Mouse (Mus musculus) liver, embryonic 13.5 days (tissue): ENCODE measurements at regions not wholly inside any gene's neighbourhood (a gene's known extent, or its start where the extent isn't known, plus 50 kb on each side); places are given as distances from the start of the nearest gene placed in this dataset.
A peak's percentile ranks its signal among the peaks of the same experiment; 100 is the strongest.

Experiments
- ATAC-seq: fragments of 200-750 bp; cut with Nextera tagmentation; 2 replicates; pipeline ENCODE4 v1.8.0; 2017; ENCODE audit warnings: low read depth, mild to moderate bottlenecking, moderate number of reproducible peaks, moderate library complexity
- DNase-seq: peaks from one replicate; pipeline ENCODE4 v3.0.0; 2022
- H3K27ac ChIP-seq: fragments of 300-500 bp; sonication (generic); 2 replicates; pipeline ENCODE4 v1.5.1; 2015; ENCODE audit warnings: moderate library complexity, mild to moderate bottlenecking, inconsistent platforms
- H3K27me3 ChIP-seq: fragments of 300-500 bp; sonication (generic); 2 replicates; pipeline ENCODE4 v1.6.1; 2015; ENCODE audit warnings: mild to moderate bottlenecking, inconsistent platforms
- H3K36me3 ChIP-seq: fragments of 300-500 bp; sonication (generic); 2 replicates; pipeline ENCODE4 v1.6.1; 2015; ENCODE audit warnings: mild to moderate bottlenecking, inconsistent platforms
- H3K4me1 ChIP-seq: fragments of 300-500 bp; sonication (generic); replicated peaks from 2 replicates; pipeline ENCODE4 v1.6.1; 2015; ENCODE audit warnings: inconsistent platforms
- H3K4me2 ChIP-seq: fragments of 300-500 bp; sonication (generic); 2 replicates; pipeline ENCODE4 v1.6.1; 2015; ENCODE audit warnings: inconsistent platforms, mild to moderate bottlenecking, moderate library complexity
- H3K4me3 ChIP-seq: fragments of 300-500 bp; sonication (generic); replicated peaks from 2 replicates; pipeline ENCODE4 v1.5.1; 2015; ENCODE audit warnings: mild to moderate bottlenecking, inconsistent platforms
- H3K9ac ChIP-seq: fragments of 300-500 bp; sonication (generic); 2 replicates; pipeline ENCODE4 v1.6.1; 2015; ENCODE audit warnings: mild to moderate bottlenecking, inconsistent platforms
- H3K9me3 ChIP-seq: fragments of 300-500 bp; sonication (generic); replicated peaks from 2 replicates; pipeline ENCODE4 v1.6.1; 2016; ENCODE audit warnings: inconsistent platforms
- WGBS: fragments of 180-500 bp; shearing (Covaris S2); methylation state at CpG from one replicate; pipeline ENCODE4 v1.1.7; 2015; ENCODE audit not compliant: insufficient replicate concordance; 5-methylcytosine and 5-hydroxymethylcytosine counted together

- no peak overlapping the region for H3K4me3 ChIP-seq
- H3K27me3 ChIP-seq = no peaks in the 10 kb centered on the region
- no peak overlapping the region for H3K4me2 ChIP-seq
- 60% methylated on average over 3 of the region's 3 CpGs for WGBS
- no peak for DNase-seq
- no peaks in the 10 kb centered on the region for H3K36me3 ChIP-seq
- no peak overlapping the region for H3K9ac ChIP-seq
- ATAC-seq = no peak
- no peaks in the 10 kb centered on the region for H3K9me3 ChIP-seq
- no peak overlapping the region for H3K27ac ChIP-seq
- no peaks in the 10 kb centered on the region for H3K4me1 ChIP-seq
Measured at GRCm38 (mm10) chr9:115524161-115524560, 213.9 kb upstream of the Stt3b start.

GRCm38 (mm10) chr9:115524591-115524990 is 214.4 kb upstream of the Stt3b start:
- Histone ChIP-seq H3K27me3 (no peaks in the 10 kb centered on the region), H3K36me3 (no peaks in the 10 kb centered on the region), H3K4me1 (no peaks in the 10 kb centered on the region), H3K9ac (no peak overlapping the region), H3K9me3 (no peaks in the 10 kb centered on the region), H3K4me2 (no peak overlapping the region), H3K27ac (no peak overlapping the region), H3K4me3 (no peak overlapping the region)
- no peak for ATAC-seq
- 67% methylated on average over 5 of the region's 5 CpGs for WGBS
- no peak for DNase-seq

- Histone ChIP-seq H3K9me3 (no peaks in the 10 kb centered on the region), H3K36me3 (no peaks in the 10 kb centered on the region), H3K9ac (no peak overlapping the region), H3K27me3 (no peaks in the 10 kb centered on the region), H3K4me3 (no peak overlapping the region), H3K4me1 (no peaks in the 10 kb centered on the region), H3K27ac (no peak overlapping the region), H3K4me2 (no peak overlapping the region)
- ATAC-seq = no peak
- 44% methylated on average over 4 of the region's 4 CpGs for WGBS
- no peak for DNase-seq
Measured at GRCm38 (mm10) chr9:115526322-115526721, 216.1 kb upstream of the Stt3b start.

GRCm38 (mm10) chr9:115526981-115527380 is 216.8 kb upstream of the Stt3b start:
- Histone ChIP-seq H3K27me3 (no peaks in the 10 kb centered on the region), H3K4me3 (no peak overlapping the region), H3K9ac (no peak overlapping the region), H3K27ac (no peak overlapping the region), H3K4me2 (no peak overlapping the region), H3K9me3 (no peaks in the 10 kb centered on the region), H3K4me1 (no peaks in the 10 kb centered on the region), H3K36me3 (no peaks in the 10 kb centered on the region)
- no peak for DNase-seq
- ATAC-seq = no peak
- 73% methylated on average over 6 of the region's 6 CpGs for WGBS

- no peak overlapping the region for H3K4me2 ChIP-seq
- no peaks in the 10 kb centered on the region for H3K36me3 ChIP-seq
- whole genome bisulfite sequencing = 38% methylated on average over 3 of the region's 3 CpGs
- H3K4me3 ChIP-seq = no peak overlapping the region
- H3K27ac ChIP-seq = no peak overlapping the region
- H3K9ac ChIP-seq = no peak overlapping the region
- no peaks in the 10 kb centered on the region for H3K9me3 ChIP-seq
- no peak for DNase-seq
- H3K27me3 ChIP-seq = no peaks in the 10 kb centered on the region
- no peak for ATAC-seq
- no peaks in the 10 kb centered on the region for H3K4me1 ChIP-seq
Measured at GRCm38 (mm10) chr9:115534198-115534597, 224.0 kb upstream of the Stt3b start.

GRCm38 (mm10) chr9:115543665-115544064 is 233.4 kb upstream of the Stt3b start:
- H3K36me3 ChIP-seq = no peaks in the 10 kb centered on the region
- peaks cover 13% of the 10 kb centered on the region; the same call in 1 of the 2 replicates for H3K4me1 ChIP-seq
- WGBS = 53% methylated on average over 9 of the region's 9 CpGs
- DNase-seq = no peak
- H3K4me3 ChIP-seq = no peak overlapping the region
- no peak overlapping the region for H3K9ac ChIP-seq
- no peak for ATAC-seq
- no peaks in the 10 kb centered on the region for H3K27me3 ChIP-seq
- no peaks in the 10 kb centered on the region for H3K9me3 ChIP-seq
- no peak overlapping the region for H3K27ac ChIP-seq
- H3K4me2 ChIP-seq = no peak overlapping the region

GRCm38 (mm10) chr9:115545178-115545577 is 235.0 kb upstream of the Stt3b start:
- Histone ChIP-seq H3K4me1 (peaks cover 18% of the 10 kb centered on the region), H3K4me3 (no peak overlapping the region), H3K9me3 (no peaks in the 10 kb centered on the region), H3K4me2 (no peak overlapping the region), H3K27ac (no peak overlapping the region), H3K36me3 (no peaks in the 10 kb centered on the region), H3K9ac (no peak overlapping the region), H3K27me3 (no peaks in the 10 kb centered on the region)
- 72% methylated on average over 4 of the region's 4 CpGs for WGBS
- DNase-seq (no peak), ATAC-seq (no peak)

- H3K9ac ChIP-seq = no peak overlapping the region
- no peak overlapping the region for H3K4me3 ChIP-seq
- H3K27me3 ChIP-seq = no peaks in the 10 kb centered on the region
- H3K36me3 ChIP-seq = no peaks in the 10 kb centered on the region
- WGBS = 71% methylated on average over 2 of the region's 2 CpGs
- no peak for ATAC-seq
- no peak for DNase-seq
- H3K9me3 ChIP-seq = no peaks in the 10 kb centered on the region
- H3K4me1 ChIP-seq = peaks cover 18% of the 10 kb centered on the region
- H3K4me2 ChIP-seq = no peak overlapping the region
- H3K27ac ChIP-seq = no peak overlapping the region
Measured at GRCm38 (mm10) chr9:115545792-115546191, 235.6 kb upstream of the Stt3b start.

- DNase-seq (no peak), ATAC-seq (no peak)
Measured at GRCm38 (mm10) chr9:115547625-115548325, 237.6 kb upstream of the Stt3b start.

GRCm38 (mm10) chr9:115548722-115549349 is 238.6 kb upstream of the Stt3b start:
- Histone ChIP-seq H3K4me2 (no peak overlapping the region), H3K36me3 (no peaks in the 10 kb centered on the region), H3K27ac (no peak overlapping the region), H3K27me3 (no peaks in the 10 kb centered on the region), H3K4me1 (peaks cover 15% of the 10 kb centered on the region), H3K4me3 (no peak overlapping the region), H3K9me3 (no peaks in the 10 kb centered on the region), H3K9ac (no peak overlapping the region)
- ATAC-seq (peak; percentile 60; the same call in 1 of the 2 replicates), DNase-seq (no peak)
- 46% methylated on average over 8 of the region's 8 CpGs for WGBS

More at GRCm38 (mm10) chr9:115547625-115548325, 237.6 kb upstream of the Stt3b start:
- Histone ChIP-seq H3K9ac (no peak overlapping the region), H3K27me3 (no peaks in the 10 kb centered on the region), H3K4me1 (peaks cover 18% of the 10 kb centered on the region), H3K9me3 (no peaks in the 10 kb centered on the region), H3K27ac (no peak overlapping the region), H3K4me3 (no peak overlapping the region), H3K36me3 (no peaks in the 10 kb centered on the region), H3K4me2 (no peak overlapping the region)
- WGBS = 51% methylated on average over 8 of the region's 8 CpGs

GRCm38 (mm10) chr9:115551080-115551479 is 240.9 kb upstream of the Stt3b start:
- WGBS = 64% methylated on average over 11 of the region's 11 CpGs

GRCm38 (mm10) chr9:115551501-115551900 is 241.3 kb upstream of the Stt3b start:
- peaks cover 11% of the 10 kb centered on the region for H3K4me1 ChIP-seq
- no peak overlapping the region for H3K4me3 ChIP-seq
- H3K4me2 ChIP-seq = no peak overlapping the region
- H3K27me3 ChIP-seq = no peaks in the 10 kb centered on the region
- H3K9ac ChIP-seq = no peak overlapping the region
- 62% methylated on average over 4 of the region's 4 CpGs for WGBS
- no peaks in the 10 kb centered on the region for H3K36me3 ChIP-seq
- ATAC-seq (no peak), DNase-seq (no peak)
- no peak overlapping the region for H3K27ac ChIP-seq
- no peaks in the 10 kb centered on the region for H3K9me3 ChIP-seq

More at GRCm38 (mm10) chr9:115551080-115551479, 240.9 kb upstream of the Stt3b start:
- no peak overlapping the region for H3K4me2 ChIP-seq
- no peak overlapping the region for H3K9ac ChIP-seq
- H3K9me3 ChIP-seq = no peaks in the 10 kb centered on the region
- no peaks in the 10 kb centered on the region for H3K27me3 ChIP-seq
- peaks cover 11% of the 10 kb centered on the region for H3K4me1 ChIP-seq
- ATAC-seq (no peak), DNase-seq (no peak)
- H3K36me3 ChIP-seq = no peaks in the 10 kb centered on the region
- no peak overlapping the region for H3K4me3 ChIP-seq
- H3K27ac ChIP-seq = no peak overlapping the region
